Mouse (Mus musculus) left cerebral cortex, postnatal 36 days (tissue): ENCODE measurements at regions not wholly inside any gene's neighbourhood (a gene's known extent, or its start where the extent isn't known, plus 50 kb on each side); places are given as distances from the start of the nearest gene placed in this dataset.

Experiments used
- DNase-seq, 2 experiments: peaks; one replicate each; pipeline ENCODE4 v3.0.0; 2021 to 2022; ENCODE audit warnings: low spot score in 2 of 2, mixed read lengths in 1 of 2
- intact Hi-C: fragments of 180-260 bp; cut with DNase I; formaldehyde crosslinking; loops from one replicate; pipeline ENCODE4 v1.15.1; 2025

DNA sequence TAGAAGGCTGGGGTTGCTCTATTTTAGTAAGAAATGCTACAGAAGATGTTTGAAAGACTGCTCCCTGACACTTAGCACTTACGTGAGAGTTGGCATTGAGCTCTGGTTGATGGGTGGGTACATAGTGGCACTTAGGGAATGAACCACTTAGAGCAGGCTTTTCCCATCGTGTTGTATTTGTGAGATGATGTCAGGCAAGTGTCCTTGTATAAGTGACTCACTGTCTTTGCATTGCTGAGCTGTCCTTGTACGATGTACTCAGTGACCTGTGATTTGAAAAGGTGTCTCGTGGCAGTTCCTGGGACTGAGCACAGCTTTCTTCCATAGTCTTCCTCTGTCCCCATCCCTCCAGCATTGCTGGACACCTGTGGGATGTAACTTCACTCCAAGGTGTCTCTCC is 165.9 kb downstream of the 1700129C05Rik start:
- intact Hi-C loops: no loop called here
- DNase-seq: no peak

DNA sequence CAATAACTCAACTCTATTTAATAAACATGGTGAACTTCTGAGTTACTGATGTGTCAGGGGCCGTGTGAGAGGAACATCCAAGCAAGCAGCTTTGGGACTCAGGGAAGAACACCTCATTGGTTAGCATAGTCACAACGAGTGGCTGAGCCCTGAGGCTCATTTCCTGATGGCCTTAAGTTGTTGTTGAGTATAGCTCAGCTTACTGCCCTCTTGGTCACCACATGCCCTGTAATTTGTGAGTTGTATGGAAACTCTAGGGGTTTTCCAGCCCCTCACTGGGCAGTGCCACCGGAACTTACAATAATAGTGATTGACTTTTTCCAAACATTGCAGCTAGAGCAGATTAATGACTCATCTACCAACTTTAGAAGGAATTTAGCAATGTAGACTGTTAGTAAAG is 173.4 kb downstream of the 1700129C05Rik start:
- DNase-seq: no peak
- intact Hi-C loops: no loop called here

DNA sequence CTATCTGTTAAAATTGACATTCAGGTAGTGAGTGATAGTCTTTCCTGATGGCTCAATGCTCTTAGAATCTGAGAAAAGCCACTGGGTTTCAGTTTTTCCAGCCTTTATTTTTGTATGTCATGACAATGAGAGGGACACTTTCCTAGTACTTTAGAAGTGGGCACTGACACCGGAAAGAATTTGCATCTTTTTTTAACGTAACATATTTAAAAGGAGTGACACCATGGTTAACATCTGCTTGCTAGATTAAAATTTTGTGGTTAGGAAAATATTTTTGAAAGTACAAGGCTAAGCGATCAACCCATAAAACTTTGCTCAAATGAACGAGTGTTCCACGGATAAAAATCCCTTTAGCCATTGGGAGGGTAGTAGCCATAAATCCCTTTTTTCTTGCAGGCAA is 174.7 kb downstream of the 1700129C05Rik start:
- intact Hi-C loops: no loop called here
- no peak for DNase-seq

DNA sequence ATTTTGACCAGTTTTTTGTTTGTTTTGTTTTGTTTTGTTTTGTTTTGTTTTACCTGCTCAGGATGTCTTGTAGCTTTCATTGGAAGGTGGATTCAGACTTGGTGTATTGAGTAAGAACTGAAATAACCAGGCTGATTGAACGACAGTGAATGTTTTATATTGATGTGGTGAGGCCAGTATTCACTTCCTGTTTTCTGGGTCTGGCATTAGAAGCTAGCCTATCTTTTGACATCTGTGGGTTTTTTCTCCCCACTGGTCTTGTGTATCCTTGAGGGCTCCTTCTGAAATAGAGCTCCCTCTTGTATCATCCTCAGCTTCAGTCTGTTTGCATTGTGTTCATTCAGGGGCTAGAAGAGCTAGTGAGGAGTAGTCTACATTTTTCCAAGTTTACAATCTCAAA is 175.5 kb downstream of the 1700129C05Rik start:
- intact Hi-C loops: no loop called here
- DNase-seq: no peak

DNA sequence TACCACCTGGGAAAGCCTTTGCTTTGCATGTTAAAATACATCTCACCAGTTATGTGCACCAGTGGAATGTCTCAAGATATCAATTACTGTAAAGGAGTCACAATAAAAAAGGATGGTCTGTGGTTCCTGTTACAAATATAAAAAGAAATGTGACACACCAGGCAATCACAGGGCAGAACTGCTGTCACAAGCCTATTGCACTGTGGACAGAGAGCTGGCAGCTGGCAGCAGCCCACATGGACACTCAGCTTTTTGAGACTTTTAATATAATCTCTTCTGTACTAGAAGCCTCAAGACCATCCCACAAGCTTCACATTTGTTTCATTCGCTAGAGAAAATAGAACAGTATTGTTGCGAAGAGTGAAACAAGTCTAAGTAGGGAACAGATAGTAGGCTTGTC is 197.7 kb downstream of the 1700129C05Rik start:
- no peak for DNase-seq
- intact Hi-C loops: no loop called here

DNA sequence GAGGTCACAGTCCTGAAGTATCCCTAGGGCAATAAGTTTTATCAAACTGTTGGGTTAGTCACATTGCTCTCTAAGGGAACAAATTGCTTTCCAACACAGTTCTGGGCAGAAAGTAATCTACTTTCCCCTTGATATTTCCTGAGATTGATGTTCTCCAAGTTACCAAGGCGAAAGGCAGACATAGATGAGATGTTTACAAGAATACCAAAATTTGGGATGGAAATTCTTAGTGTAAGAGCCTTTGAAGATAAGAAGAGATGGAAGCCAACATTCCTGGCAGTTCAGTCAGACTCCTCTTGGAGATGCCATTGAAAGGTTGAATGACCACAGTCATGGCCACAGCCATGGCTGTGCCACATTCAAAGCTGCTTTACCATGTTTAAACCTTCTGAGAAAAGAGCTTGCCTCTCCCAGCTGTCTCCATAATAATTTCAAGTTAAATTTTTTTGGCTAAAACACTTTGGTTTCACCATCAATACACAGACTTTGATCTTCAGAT is 199.4 kb downstream of the 1700129C05Rik start:
- DNase-seq: no peak
- intact Hi-C loops: no loop called here

DNA sequence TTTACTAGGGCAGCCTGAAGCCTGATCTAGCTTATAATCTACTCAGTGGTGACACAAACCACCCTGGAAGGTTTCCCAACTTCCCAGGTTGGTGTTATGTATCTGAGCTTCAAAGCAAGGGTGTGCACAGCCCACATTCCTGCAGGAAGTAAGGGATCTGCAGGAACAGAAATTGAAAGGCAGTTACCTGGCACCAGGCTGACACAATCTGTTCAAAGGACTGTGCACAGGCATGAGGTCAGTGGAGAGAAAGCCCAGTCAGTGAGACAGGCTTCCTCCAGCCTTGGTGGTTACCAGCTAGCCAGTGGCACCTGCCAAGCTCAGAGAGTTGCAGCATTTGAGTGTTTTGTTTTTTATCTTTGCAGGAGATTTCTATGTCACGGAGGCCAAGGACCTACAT is 203.6 kb downstream of the 1700129C05Rik start:
- intact Hi-C loops: no loop called here
- no peak for DNase-seq

DNA sequence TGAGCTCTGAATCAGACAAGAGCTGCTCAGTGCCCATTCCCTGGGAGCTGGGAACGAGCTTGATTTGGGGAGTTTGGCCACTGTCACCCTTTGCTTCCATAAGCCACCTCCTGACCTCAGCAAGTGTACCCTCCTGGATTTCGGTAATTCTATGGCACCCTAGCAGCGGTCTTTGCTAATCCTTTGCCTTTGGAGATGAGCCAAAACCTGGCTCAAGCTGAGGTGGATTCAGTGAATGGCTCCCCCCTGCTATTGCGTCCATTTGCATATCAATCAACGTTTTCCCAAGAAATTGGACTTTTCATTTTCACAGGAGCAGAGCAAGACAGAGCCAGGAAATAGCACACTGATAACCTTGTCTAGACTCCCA is 204.1 kb downstream of the 1700129C05Rik start:
- intact Hi-C loops: no loop called here

DNA sequence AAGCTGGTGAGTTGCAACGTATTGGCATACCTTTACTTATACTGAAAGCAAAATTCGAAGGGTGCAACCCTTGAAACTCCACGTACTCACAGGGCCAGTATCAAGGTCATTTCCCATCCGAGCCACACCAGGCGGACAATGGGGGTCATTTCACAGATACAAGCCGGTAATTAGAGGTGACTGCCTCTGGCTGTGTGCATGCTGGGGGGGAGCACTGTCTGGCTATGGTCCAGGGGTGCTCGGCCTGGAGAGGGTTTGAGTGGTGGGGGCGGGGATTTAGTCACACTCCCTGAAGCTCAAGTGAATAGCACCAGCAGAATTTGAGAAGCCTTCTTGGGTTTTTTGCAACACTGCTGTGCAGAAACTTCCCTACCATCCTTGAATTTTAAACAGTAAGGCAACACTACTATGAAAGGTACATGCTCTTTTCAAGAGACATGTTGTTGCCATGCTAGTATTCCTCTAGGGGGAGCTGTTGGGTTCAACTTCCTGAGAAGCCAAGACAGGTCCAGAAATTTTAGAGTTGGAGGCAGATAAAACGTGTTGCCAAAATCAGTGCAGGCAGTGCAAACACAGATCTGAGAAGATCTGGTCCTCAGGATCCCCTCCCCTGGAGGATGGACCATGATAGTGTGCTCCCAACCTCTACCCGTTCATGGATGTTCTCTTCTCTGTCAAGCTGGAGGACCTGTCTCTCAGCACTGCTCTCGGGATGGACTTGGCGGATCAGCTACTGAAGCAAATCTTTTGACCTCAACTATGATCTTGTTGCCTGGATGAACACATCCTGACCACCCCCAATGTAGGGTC is 204.7 kb downstream of the 1700129C05Rik start:
- intact Hi-C loops: no loop called here
- DNase-seq: no peak

More for the DNA sequence above, 204.1 kb downstream of the 1700129C05Rik start:
- no peak for DNase-seq

DNA sequence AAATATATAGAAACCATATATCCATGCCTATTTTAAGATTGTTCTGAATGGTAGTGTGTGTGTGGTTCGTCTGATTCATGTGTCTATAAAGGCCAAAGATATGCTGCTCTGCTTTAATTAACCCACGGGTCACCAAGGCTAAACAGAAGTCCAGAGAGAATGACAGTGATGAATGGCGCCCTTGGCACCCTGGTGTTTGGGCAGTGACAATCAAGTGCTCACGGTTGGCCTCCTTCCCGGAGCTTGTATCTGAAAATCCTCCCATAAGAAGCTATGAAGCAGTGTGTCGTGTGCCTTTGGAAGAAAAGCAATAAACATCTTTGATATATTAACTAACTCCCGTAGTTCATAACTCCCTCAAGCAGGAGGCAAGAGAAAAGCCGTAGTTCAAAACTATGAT is 205.4 kb downstream of the 1700129C05Rik start:
- no peak for DNase-seq
- intact Hi-C loops: no loop called here

DNA sequence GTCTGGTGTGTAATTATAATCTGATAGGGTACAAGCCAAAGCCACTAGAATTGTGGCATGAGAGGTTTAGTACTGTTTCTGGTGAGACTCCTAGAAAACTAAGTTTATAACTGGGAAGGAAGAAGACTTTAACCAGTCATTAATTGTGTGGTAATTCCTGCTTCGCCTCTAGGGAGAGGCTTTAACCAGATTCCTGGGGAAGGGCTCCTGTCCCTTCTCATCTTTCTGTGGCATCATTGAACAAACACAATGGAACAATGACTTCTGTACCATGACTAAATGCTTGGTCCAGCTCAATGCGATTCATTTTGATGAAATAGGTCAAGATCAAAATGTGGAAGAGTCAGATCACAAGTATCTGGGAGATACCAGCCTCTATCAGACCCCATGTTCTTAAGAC is 206.6 kb downstream of the 1700129C05Rik start:
- intact Hi-C loops: no loop called here

DNA sequence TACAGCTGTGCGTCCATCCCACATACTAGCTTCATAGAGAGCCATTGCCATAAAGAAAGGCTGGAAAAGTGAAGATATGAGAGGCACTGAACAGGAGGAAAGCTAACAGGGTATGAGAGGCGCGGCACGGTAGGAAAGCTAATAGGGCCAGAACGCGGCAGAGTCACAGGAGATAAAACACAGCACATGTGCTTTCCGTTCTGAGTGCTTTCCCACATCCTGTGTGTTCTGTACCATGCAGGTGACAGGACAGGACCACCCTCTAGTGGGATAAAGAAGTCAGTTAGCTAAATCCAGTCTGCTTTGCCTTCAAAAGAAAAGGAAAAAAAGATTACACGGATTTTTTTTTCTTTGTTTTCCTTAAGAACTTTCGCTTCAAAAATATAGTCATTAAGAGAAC is 224.8 kb downstream of the 1700129C05Rik start:
- DNase-seq: no peak
- intact Hi-C loops: no loop called here

More for the DNA sequence above, 206.6 kb downstream of the 1700129C05Rik start:
- DNase-seq: no peak

DNA sequence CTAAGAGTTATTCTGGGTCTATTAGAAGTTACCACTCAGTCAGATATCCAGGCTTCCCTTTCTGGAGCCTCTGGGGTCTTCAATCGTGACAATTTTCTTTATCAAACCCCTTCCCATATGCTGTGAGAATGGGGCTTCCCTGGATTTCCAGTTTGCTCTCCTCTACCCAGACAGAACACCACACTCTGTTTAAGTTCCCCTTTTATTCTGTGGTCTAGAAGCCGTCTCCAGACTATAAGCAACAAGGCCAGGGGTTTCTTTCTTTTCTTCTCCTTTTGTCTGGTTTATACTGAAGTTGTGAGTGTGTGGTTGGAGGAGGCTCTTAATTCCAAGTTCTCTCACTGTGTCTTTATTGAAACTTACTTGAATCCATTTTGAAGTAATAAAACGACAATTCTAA is 225.5 kb downstream of the 1700129C05Rik start:
- DNase-seq: no peak
- intact Hi-C loops: no loop called here

DNA sequence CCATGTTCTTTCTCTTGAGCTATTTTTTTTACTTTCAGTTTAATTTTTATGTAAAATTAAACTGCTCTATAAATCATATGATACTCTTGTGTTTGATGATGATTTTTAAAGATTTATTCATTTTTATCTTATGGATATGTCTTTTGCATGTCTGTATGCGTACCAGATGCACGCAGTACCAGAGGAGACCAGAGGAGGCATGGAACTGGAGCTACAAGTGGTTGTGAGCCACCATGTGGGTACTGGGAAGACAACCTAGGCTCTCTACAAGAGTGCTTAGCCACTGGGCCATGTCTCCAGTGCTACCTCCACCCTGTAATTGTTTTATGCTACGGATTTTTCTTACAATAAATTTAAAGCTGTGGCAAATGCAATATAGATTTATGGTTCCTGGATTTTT is 227.8 kb downstream of the 1700129C05Rik start:
- intact Hi-C loops: no loop called here
- DNase-seq: no peak

DNA sequence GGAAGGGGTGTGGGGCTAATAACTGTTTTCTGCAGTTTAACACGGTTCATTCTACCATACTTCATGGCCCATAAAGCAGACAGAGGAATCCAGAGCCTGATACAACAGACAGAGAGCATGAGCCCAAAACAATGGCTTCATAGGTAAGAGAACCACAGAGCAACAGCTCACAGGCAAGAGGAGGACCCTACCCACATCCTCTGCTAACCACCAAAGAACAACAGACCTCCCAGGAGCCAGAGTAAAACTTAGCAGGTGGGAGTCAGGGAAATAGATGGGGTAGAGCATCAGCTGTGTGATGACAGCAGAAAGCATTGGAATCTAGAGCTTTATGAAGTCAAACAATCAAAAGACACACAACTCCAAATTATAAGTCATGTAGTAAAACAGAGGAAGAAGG is 231.8 kb downstream of the 1700129C05Rik start:
- intact Hi-C loops: no loop called here
- no peak for DNase-seq

DNA sequence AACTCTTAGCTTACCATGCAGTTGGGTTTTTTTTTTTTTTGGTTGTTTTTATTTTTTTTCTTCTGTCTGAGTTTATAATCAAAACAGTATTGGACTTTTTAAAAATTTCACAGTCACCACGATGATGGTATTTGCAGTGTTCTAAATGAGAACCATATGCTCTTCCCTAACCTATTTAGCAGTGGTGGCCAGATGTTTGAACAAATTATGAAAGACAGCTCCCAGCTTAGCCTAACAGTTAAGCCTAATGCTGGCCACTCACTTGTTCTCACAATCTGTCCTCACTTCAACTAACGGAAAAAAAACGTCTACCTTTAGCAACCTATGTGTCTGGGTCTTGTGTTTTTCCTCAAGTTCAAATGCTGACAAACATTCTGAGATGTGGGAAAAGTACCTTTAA is 234.8 kb downstream of the 1700129C05Rik start:
- intact Hi-C loops: no loop called here
- DNase-seq: no peak

DNA sequence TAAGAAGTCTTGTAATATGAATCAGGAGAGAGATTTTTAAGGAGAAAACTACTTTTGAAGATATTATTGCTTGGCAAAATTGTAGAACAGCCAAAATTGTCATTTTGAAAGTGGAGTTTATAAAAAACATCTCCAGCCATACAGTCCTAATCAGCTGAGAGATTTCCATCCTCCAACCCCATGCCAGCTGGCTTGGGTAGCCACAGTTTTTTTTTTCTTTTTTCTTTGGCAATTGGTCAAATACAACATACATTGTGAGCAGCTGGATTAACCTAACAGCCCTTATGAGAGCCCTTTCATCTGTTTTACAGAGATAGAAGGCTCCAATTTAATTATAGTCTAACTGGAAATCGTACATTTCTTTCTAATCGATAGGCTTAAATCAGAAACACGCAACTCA is 235.3 kb downstream of the 1700129C05Rik start:
- intact Hi-C loops: no loop called here
- DNase-seq: no peak

DNA sequence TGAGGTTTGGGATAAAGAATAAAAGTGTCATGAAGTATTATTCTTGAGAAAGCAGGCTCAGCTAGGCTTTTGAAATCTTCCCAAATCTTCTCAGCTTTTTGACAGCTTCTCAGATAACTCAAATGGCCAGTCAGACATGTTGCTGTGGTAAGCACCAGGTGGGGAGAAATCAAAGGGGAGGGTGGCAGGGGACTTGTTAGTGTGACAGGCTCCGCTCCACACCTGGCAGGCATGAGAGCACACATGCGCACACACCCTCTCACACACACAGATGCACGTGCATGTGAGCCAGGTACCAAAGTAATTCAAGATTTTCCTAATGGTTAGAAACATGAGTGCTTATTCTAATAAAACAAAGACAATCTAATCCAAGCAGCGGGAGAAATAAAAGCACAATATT is 236.1 kb downstream of the 1700129C05Rik start:
- intact Hi-C loops: no loop called here
- DNase-seq: no peak

DNA sequence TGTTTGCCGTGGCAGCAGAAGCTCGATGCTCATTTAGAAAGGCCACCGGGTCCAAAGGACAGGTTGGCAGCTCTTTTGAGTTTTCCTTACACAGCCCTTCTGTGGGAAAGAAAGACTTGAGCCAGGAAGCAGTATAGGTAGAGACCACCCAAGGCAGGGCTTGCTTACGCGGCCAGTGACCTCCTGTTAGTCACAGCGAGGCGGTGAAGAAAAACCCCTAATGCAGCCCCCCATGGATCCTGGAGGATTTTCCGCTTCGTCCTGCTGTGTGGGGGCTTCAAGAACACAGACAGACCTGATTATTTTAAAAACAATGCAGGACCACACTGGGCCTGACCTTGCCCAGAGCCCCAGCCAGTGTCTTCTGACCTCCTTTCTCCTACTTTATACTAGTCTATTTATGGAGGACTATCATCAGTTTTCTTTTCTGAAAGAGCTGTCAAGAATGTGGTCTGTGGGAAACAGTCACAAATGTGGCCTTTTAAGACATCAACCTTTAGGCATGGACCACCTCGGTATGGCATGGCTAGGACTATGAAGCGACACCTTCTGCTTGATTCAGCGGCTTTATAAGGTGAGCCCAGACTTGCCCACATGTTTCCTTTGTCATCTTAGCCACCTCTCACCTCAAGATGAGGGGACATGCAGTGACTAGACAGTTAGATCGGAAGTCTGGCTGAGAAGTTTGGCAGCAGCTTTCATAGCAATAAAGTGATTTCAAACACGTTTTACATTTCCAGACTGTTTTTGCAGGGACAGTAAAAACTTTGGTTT is 274.3 kb downstream of the 1700129C05Rik start:
- intact Hi-C loops: no loop called here
- DNase-seq: no peak

DNA sequence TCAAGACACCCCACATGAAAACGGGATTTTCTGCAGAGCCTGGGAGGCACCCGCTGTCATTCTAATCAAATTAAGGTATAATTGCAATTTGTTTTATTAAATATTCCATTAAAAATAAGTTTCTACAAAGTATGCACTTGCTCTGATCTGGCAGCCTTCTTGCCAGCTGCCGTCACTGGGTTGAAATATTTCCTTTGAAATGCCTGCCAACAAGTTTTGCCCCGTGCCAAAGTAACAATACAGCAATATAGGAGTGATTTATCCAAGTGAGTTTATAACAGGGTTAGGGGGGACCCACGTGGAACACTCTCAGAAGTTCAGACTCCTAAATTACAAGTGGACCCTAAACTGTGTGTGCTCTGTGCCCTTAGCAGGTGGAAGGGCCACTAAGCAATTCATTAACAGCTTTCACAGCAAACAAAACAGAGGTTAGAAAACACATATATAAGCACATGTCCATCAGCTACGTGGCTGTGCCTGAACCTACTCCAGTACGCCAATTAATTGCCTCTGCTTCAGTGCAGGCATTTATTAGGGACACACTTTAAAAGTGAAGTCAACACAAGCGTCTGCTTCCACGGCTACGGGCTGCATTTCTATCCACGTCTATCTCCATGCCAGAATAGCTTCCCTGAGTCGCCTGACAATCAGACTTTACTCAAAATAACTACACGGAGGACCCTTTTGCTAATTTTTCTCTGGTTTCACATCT is 275.1 kb downstream of the 1700129C05Rik start:
- intact Hi-C loops: no loop called here
- no peak for DNase-seq
